Mouse (Mus musculus) limb, embryonic 12.5 days (tissue): Measurements from ENCODE around the gene Plxdc1. TPM values are rescaled to one million over a fixed set of nuclear protein-coding genes. Genes with fewer than 3 reads are reported as not detected.

ENCODE experiments used
- ATAC-seq: fragments of 200-750 bp; cut with Nextera tagmentation; 2 replicates; pipeline ENCODE4 v1.8.0; 2017; ENCODE audit warnings: low read depth, moderate TSS enrichment; ENCODE audit not compliant: insufficient number of reproducible peaks, insufficient read depth, low FRiP score, low TSS enrichment
- H3K27ac ChIP-seq: fragments of 300-500 bp; sonication (generic); 2 replicates; pipeline ENCODE4 v1.5.1; 2016; ENCODE audit warnings: mild to moderate bottlenecking, moderate library complexity
- H3K27me3 ChIP-seq: fragments of 300-500 bp; sonication (generic); 2 replicates; pipeline ENCODE4 v1.6.1; 2016; ENCODE audit warnings: mild to moderate bottlenecking, moderate library complexity
- H3K36me3 ChIP-seq: fragments of 300-500 bp; sonication (generic); 2 replicates; pipeline ENCODE4 v1.6.1; 2016; ENCODE audit warnings: mild to moderate bottlenecking, moderate library complexity
- H3K4me1 ChIP-seq: fragments of 300-500 bp; sonication (generic); replicated peaks from 2 replicates; pipeline ENCODE4 v1.6.1; 2016
- H3K4me2 ChIP-seq: fragments of 300-500 bp; sonication (generic); 2 replicates; pipeline ENCODE4 v1.6.1; 2016; ENCODE audit warnings: mild to moderate bottlenecking, moderate library complexity
- H3K4me3 ChIP-seq: fragments of 300-500 bp; sonication (generic); replicated peaks from 2 replicates; pipeline ENCODE4 v1.5.1; 2016; ENCODE audit warnings: mild to moderate bottlenecking
- H3K9ac ChIP-seq: fragments of 300-500 bp; sonication (generic); replicated peaks from 2 replicates; pipeline ENCODE4 v1.6.1; 2016; ENCODE audit warnings: mild to moderate bottlenecking, moderate library complexity
- H3K9me3 ChIP-seq: fragments of 300-500 bp; sonication (generic); 2 replicates; pipeline ENCODE4 v1.6.1; 2016; ENCODE audit warnings: mild to moderate bottlenecking, moderate library complexity
- WGBS: fragments of 180-500 bp; shearing (Covaris S2); methylation state at CpG from one replicate; pipeline ENCODE4 v1.1.7; 2016; 5-methylcytosine and 5-hydroxymethylcytosine counted together
- polyA plus RNA-seq: library from polyadenylated mRNA; unstranded; fragments of >200 nt; fragmentation: Nextera tagmentation; extraction: Ambion mirVana; gene quantifications from 2 replicates; pipeline ENCODE4 v1.2.1, GENCODE M21; 2016

Gene Plxdc1
- polyA plus RNA-seq, 1 experiment from 2014 or later: not detected

- WGBS: 76% methylated on average over 2 of the region's 2 CpGs
- Histone ChIP-seq H3K9me3 (no peaks in the 10 kb centered on the region), H3K9ac (no peak overlapping the region), H3K4me2 (no peak overlapping the region), H3K4me1 (no peaks in the 10 kb centered on the region), H3K27me3 (0 out of 2 replicates have a peak, but pooled peaks cover 3% of the 10 kb centered on the region), H3K4me3 (no peak overlapping the region), H3K27ac (no peak overlapping the region), H3K36me3 (no peaks in the 10 kb centered on the region)
- no peak for ATAC-seq
Measured at GRCm38 (mm10) chr11:97972434-97972833, 13.8 kb downstream of the Plxdc1 start.

- no peaks in the 10 kb centered on the region for H3K4me1 ChIP-seq
- no peaks in the 10 kb centered on the region for H3K36me3 ChIP-seq
- H3K27me3 ChIP-seq: 0 out of 2 replicates have a peak, but pooled peaks cover 5% of the 10 kb centered on the region
- H3K4me3 ChIP-seq: no peak overlapping the region
- no peak overlapping the region for H3K4me2 ChIP-seq
- ATAC-seq: no peak
- WGBS: 33% methylated on average over 7 of the region's 7 CpGs
- H3K9ac ChIP-seq: no peak overlapping the region
- no peak overlapping the region for H3K27ac ChIP-seq
- no peaks in the 10 kb centered on the region for H3K9me3 ChIP-seq
Measured at GRCm38 (mm10) chr11:97971232-97971631, 15.0 kb downstream of the Plxdc1 start.

GRCm38 (mm10) chr11:97970771-97971170 is 15.5 kb downstream of the Plxdc1 start:
- no peaks in the 10 kb centered on the region for H3K9me3 ChIP-seq
- 0 out of 2 replicates have a peak, but pooled peaks cover 5% of the 10 kb centered on the region for H3K27me3 ChIP-seq
- ATAC-seq: no peak
- no peak overlapping the region for H3K27ac ChIP-seq
- H3K36me3 ChIP-seq: no peaks in the 10 kb centered on the region
- no peak overlapping the region for H3K9ac ChIP-seq
- H3K4me1 ChIP-seq: no peaks in the 10 kb centered on the region
- H3K4me2 ChIP-seq: no peak overlapping the region
- no peak overlapping the region for H3K4me3 ChIP-seq
- 88% methylated on average over 7 of the region's 7 CpGs for WGBS

- WGBS: 81% methylated on average over 5 of the region's 5 CpGs
- 0 out of 2 replicates have a peak, but pooled peaks cover 3% of the 10 kb centered on the region for H3K27me3 ChIP-seq
- H3K27ac ChIP-seq: no peak overlapping the region
- H3K36me3 ChIP-seq: no peaks in the 10 kb centered on the region
- H3K4me1 ChIP-seq: no peaks in the 10 kb centered on the region
- H3K9me3 ChIP-seq: no peaks in the 10 kb centered on the region
- H3K9ac ChIP-seq: no peak overlapping the region
- no peak for ATAC-seq
- no peak overlapping the region for H3K4me3 ChIP-seq
- H3K4me2 ChIP-seq: no peak overlapping the region
Measured at GRCm38 (mm10) chr11:97968385-97968784, 17.9 kb downstream of the Plxdc1 start.

GRCm38 (mm10) chr11:97967114-97967513 is 19.1 kb downstream of the Plxdc1 start:
- H3K4me3 ChIP-seq: no peak overlapping the region
- H3K9ac ChIP-seq: no peak overlapping the region
- WGBS: 59% methylated on average over 2 of the region's 2 CpGs
- ATAC-seq: no peak
- no peaks in the 10 kb centered on the region for H3K36me3 ChIP-seq
- H3K27ac ChIP-seq: no peak overlapping the region
- no peaks in the 10 kb centered on the region for H3K4me1 ChIP-seq
- no peak overlapping the region for H3K4me2 ChIP-seq
- H3K27me3 ChIP-seq: 0 out of 2 replicates have a peak, but pooled peaks cover 3% of the 10 kb centered on the region
- no peaks in the 10 kb centered on the region for H3K9me3 ChIP-seq

GRCm38 (mm10) chr11:97960907-97961306 is 25.3 kb downstream of the Plxdc1 start:
- no peak overlapping the region for H3K4me3 ChIP-seq
- no peaks in the 10 kb centered on the region for H3K9me3 ChIP-seq
- no peak overlapping the region for H3K4me2 ChIP-seq
- WGBS: 78% methylated on average over 1 of the region's 1 CpGs
- no peak for ATAC-seq
- H3K9ac ChIP-seq: no peak overlapping the region
- H3K4me1 ChIP-seq: no peaks in the 10 kb centered on the region; the same call in 1 of the 2 replicates
- no peak overlapping the region for H3K27ac ChIP-seq
- H3K27me3 ChIP-seq: no peaks in the 10 kb centered on the region
- H3K36me3 ChIP-seq: no peaks in the 10 kb centered on the region

- Histone ChIP-seq H3K9ac (no peak overlapping the region), H3K9me3 (no peaks in the 10 kb centered on the region), H3K4me3 (no peak overlapping the region), H3K27me3 (no peaks in the 10 kb centered on the region), H3K36me3 (no peaks in the 10 kb centered on the region), H3K4me2 (no peak overlapping the region), H3K27ac (no peak overlapping the region), H3K4me1 (no peaks in the 10 kb centered on the region; the same call in 1 of the 2 replicates)
- 65% methylated on average over 5 of the region's 5 CpGs for WGBS
- no peak for ATAC-seq
Measured at GRCm38 (mm10) chr11:97959300-97959680, 27.0 kb downstream of the Plxdc1 start.

- no peaks in the 10 kb centered on the region for H3K36me3 ChIP-seq
- 80% methylated on average over 7 of the region's 7 CpGs for WGBS
- H3K9me3 ChIP-seq: no peaks in the 10 kb centered on the region
- ATAC-seq: no peak
- H3K4me2 ChIP-seq: no peak overlapping the region
- no peak overlapping the region for H3K27ac ChIP-seq
- no peaks in the 10 kb centered on the region; the same call in 1 of the 2 replicates for H3K4me1 ChIP-seq
- no peaks in the 10 kb centered on the region for H3K27me3 ChIP-seq
- H3K9ac ChIP-seq: no peak overlapping the region
- H3K4me3 ChIP-seq: no peak overlapping the region
Measured at GRCm38 (mm10) chr11:97958641-97959299, 27.5 kb downstream of the Plxdc1 start.

- no peaks in the 10 kb centered on the region for H3K9me3 ChIP-seq
- H3K4me3 ChIP-seq: no peak overlapping the region
- H3K27ac ChIP-seq: no peak overlapping the region
- no peaks in the 10 kb centered on the region; the same call in 1 of the 2 replicates for H3K4me1 ChIP-seq
- no peak overlapping the region for H3K9ac ChIP-seq
- H3K36me3 ChIP-seq: no peaks in the 10 kb centered on the region
- no peaks in the 10 kb centered on the region for H3K27me3 ChIP-seq
- 64% methylated on average over 6 of the region's 6 CpGs for WGBS
- ATAC-seq: no peak
- no peak overlapping the region for H3K4me2 ChIP-seq
Measured at GRCm38 (mm10) chr11:97956905-97957560, 29.2 kb downstream of the Plxdc1 start.

- H3K27ac ChIP-seq: no peak overlapping the region
- no peak for ATAC-seq
- WGBS: 53% methylated on average over 4 of the region's 4 CpGs
Measured at GRCm38 (mm10) chr11:97955915-97956314, 30.3 kb downstream of the Plxdc1 start.

GRCm38 (mm10) chr11:97955146-97955902 is 30.9 kb downstream of the Plxdc1 start:
- no peak overlapping the region for H3K27ac ChIP-seq
- no peak overlapping the region for H3K4me2 ChIP-seq
- H3K36me3 ChIP-seq: no peaks in the 10 kb centered on the region
- H3K27me3 ChIP-seq: no peaks in the 10 kb centered on the region
- no peaks in the 10 kb centered on the region for H3K9me3 ChIP-seq
- H3K4me3 ChIP-seq: no peak overlapping the region
- no peaks in the 10 kb centered on the region; the same call in 1 of the 2 replicates for H3K4me1 ChIP-seq
- ATAC-seq: no peak
- H3K9ac ChIP-seq: no peak overlapping the region
- 79% methylated on average over 9 of the region's 9 CpGs for WGBS

More at GRCm38 (mm10) chr11:97955915-97956314, 30.3 kb downstream of the Plxdc1 start:
- H3K36me3 ChIP-seq: no peaks in the 10 kb centered on the region
- no peak overlapping the region for H3K4me3 ChIP-seq
- H3K27me3 ChIP-seq: no peaks in the 10 kb centered on the region
- no peak overlapping the region for H3K4me2 ChIP-seq
- H3K4me1 ChIP-seq: no peaks in the 10 kb centered on the region; the same call in 1 of the 2 replicates
- H3K9me3 ChIP-seq: no peaks in the 10 kb centered on the region
- no peak overlapping the region for H3K9ac ChIP-seq
